Mouse (Mus musculus) cerebellum, adult (tissue): Measurements from ENCODE around the gene Cpeb4.
A peak's percentile ranks its signal among the peaks of the same experiment; 100 is the strongest.

Experiments
- ATAC-seq: cut with Nextera tagmentation; 2 replicates; pipeline ENCODE4 v1.9.2; 2017; ENCODE audit warnings: mild to moderate bottlenecking, moderate library complexity, mixed read lengths; ENCODE audit not compliant: insufficient number of reproducible peaks, low FRiP score, low TSS enrichment

Gene Cpeb4

DNA sequence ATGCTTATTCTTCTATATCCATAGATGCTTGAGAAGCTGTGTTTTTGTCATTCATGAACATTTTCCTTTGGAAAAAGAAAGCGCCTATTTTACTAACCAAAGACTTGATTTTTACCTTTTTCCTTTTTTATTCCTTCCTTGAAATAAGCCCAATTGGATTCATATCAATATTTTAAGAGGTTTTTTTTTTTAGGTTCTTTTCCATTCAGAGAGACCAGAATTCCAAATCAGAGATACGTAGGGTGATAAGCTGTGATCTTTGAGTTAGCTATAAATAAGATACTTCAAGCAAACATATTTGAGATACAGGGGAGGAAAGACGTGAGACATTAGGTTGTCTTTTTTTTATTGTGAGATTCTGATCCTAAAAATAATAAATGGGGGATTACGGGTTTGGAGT, at the start of gene Cpeb4:
Gene Cpeb4, plus strand, starts transcription at position 301 of the 400 bp plus-strand sequence.
- ATAC-seq = no peak

GRCm38 (mm10) chr11:31822556-31822955, 49.5 kb upstream of the Cpeb4 start:
- ATAC-seq = no peak

DNA sequence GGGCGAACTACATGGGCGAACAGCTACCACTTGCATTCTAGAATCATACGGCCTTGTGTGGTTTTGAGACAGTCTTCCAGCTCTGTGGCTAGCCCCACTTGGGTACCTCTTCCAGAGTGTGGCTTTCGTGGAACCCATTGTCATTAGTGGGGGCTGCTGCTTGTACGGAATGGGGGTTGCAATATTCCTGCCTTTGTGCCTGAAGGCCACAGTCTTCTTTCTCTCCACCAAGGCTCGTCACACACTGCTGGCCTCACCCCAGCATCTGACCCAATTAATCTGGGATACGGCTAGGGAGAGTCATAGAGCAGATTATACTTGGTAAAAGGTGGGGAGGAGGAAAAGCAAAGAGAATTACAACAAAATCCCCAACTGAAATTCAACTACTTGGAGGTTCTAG, 48.5 kb upstream of the Cpeb4 start:
- no peak for ATAC-seq

GRCm38 (mm10) chr11:31824504-31825166, 47.4 kb upstream of the Cpeb4 start:
- ATAC-seq = peak; percentile 72

GRCm38 (mm10) chr11:31828011-31828770, 43.8 kb upstream of the Cpeb4 start:
- ATAC-seq = no peak

DNA sequence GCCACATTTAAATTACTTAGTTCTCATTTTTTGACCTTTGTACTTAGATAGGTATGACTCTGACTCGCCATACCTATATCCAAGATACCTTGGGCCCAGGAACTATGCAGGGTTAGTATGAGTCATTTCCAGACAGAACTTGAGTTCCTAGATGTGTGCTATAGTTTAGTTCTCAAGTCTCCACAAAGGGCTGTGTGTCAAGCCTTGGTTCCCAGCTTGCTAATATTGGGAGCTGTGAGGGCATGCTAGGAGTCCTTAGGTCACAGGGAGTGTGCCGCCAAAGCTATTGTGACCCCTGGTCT, 43.3 kb upstream of the Cpeb4 start:
- ATAC-seq = no peak

DNA sequence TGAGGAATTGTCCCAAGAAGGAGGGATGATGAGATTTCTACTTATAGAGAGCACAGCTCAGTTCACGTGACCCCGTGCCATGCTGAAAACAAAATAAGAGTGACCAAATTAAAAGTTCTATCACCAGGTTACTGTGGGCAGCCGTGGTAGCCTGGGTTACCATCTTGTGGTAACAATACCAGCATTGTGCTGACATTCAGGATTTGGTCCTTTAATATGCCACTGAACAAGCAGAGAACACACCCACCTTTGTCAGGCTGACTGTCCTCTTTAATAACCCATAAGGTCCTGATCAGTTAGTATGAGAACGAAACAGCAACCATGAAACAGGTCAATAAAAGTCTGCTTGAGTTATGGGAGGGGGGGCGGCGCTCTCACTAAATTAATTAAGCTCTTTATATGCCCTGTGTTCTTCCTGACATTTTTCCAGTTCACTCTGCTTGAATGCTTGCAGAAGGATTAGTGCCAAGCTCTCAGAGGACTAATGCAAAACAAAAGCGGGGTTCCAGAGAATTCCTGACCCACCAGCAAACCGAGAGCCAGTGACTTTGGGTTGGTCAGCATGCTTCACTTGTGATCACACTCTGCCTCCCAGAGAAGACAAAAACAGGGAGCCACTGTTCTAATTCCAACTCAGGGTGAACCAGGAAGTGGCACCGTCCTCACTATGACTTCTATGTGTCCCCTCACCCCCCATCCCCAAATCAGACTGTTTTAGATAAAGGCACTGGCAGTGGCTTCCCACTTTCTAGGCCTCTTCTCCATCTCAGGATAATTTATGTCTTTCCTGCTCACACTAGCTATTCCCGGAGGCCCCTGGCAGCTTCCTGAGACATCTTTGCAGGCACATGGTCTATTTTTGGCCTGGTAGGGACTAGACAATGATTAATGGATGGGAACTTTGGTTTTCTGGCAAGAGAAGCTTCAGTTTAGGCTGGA, 41.5 kb upstream of the Cpeb4 start:
- 0 out of 2 replicates have a peak, but pooled peaks have one; percentile 32 for ATAC-seq

DNA sequence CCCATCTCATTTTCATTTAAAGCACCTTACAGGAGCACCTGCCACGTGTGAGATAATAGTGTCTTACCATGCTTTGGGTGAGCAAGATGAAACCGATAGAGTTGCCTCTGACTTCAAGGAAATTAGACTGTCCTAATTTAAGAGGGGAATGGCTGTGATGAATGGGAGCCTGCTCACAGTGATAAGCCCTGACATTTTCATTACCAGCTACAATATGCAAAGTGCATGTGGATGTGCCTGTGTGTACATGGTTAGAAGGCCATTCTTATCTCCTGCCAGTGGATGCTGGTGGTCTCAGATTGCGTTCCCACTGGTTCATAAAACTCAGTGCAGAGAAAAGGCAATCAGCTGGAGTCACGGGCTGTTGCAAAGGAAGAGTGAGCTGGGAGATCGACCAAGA, 40.6 kb upstream of the Cpeb4 start:
- ATAC-seq = no peak

- ATAC-seq = no peak
Observed at GRCm38 (mm10) chr11:31831983-31832382, 40.0 kb upstream of the Cpeb4 start.

DNA sequence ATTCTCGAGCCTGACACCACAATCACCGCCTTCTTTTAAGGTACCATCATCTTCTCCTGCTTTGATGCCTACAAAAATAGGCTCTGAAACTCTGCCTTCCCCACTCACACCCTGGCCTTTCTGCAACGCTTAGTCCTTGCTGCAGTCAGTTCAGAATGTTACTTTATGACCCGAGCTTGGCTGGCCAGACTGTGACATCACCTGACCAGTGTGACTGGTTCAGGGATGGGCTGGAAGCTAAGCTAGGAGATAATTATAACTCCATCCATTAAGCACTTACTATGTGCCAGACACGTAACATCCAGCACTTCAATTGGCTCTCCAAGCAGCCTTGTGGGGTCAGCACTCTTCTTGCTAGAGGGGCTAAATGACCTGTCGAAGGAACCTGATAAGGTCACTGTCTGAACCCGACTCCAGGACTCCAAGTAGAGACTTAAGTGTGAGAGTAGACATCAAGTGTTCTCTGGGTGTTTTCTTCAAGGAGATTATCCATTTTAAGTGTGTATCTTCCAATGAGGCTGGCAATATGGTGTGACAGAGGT, 39.5 kb upstream of the Cpeb4 start:
- ATAC-seq = no peak

DNA sequence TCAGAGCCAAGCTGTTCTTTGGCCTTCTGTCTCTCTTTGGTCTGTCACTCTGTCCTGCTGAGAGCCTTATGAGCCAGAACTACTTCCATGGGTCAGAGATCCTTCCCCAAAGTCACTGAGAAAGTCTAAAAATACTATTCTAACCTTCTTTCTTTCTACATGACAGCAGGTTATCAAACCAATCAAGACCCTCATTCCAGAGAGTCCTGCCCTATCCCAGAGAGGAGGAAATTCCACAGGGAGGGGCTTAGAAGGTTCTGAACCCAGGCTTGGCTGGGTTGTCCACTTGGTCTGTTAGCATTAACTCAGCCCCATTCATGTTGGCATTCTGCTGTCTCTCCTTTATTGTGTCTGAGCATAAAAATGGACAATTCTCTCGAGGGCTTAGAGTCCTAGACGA, 38.5 kb upstream of the Cpeb4 start:
- no peak for ATAC-seq

- ATAC-seq = no peak
Observed at GRCm38 (mm10) chr11:31835352-31835751, 36.7 kb upstream of the Cpeb4 start.

DNA sequence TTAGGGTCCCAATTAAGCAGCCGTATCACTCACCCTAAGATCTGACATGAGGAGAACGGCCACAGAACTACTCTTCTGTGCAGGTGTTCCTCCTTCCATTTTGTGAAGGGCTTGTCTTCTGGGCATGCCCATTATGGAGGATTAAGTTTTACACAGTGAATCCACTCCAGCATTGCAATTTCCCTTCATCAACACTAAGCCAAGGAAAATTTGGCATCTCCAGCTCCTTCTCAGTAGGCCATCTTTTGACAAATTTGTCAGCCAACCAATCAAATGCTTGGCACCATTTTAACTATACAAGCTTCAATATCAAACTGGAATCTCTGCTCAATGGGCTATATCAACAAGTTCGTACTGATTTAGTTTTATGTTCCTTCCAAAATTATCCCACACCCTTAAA, 34.8 kb upstream of the Cpeb4 start:
- 0 out of 2 replicates have a peak, but pooled peaks have one; percentile 29 for ATAC-seq

DNA sequence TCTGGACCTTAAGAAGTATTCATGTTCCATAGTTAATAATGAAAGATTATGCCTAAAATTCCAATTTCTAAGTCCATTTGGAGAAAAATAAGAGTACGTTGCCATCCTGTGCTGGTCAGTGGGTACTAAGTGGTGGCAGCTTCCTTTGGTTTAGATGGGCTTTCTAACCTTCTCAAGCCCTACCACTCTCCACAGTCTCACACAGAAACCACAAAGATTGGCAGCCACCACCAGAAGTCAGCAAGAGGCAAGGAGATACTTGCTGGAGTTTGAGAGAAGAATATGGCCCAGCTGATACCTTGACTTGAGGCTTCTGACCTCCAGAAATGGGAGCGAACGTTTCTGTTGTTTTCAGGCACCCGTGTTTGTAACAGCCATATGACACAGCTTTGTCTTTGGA, 34.3 kb upstream of the Cpeb4 start:
- ATAC-seq = no peak

DNA sequence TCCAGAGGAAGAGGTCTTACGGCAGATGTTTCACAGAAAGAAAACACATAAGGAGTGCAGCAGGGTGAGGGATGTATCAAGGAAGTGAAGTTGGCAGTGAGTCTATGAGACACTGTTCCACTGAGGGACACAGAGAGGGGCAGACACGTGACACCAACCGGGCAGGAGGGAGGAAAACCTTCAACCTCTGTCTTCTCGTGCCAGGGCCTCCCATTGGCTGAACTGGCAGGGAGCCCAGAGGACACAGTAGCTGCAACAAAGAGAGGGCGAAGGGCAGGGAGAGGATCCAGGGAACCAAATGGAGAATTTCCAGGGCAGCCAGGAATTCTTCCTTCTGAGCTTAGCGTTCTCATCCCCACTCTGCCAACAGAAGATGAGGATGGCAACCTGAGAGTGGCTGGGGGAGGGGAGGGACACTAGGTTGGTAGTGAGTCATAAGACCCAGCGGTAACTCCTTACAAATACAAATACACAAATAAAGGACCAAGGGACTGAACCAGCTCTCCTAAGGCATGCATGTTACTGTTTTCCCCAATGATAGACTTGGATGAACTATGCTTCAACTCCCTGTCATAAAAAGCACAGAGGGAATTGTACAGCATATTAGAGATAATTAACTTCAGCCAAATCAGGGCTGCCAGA, 33.4 kb upstream of the Cpeb4 start:
- ATAC-seq = peak; percentile 45; the same call in 1 of the 2 replicates

GRCm38 (mm10) chr11:31839084-31839460, 32.9 kb upstream of the Cpeb4 start:
- ATAC-seq = no peak

DNA sequence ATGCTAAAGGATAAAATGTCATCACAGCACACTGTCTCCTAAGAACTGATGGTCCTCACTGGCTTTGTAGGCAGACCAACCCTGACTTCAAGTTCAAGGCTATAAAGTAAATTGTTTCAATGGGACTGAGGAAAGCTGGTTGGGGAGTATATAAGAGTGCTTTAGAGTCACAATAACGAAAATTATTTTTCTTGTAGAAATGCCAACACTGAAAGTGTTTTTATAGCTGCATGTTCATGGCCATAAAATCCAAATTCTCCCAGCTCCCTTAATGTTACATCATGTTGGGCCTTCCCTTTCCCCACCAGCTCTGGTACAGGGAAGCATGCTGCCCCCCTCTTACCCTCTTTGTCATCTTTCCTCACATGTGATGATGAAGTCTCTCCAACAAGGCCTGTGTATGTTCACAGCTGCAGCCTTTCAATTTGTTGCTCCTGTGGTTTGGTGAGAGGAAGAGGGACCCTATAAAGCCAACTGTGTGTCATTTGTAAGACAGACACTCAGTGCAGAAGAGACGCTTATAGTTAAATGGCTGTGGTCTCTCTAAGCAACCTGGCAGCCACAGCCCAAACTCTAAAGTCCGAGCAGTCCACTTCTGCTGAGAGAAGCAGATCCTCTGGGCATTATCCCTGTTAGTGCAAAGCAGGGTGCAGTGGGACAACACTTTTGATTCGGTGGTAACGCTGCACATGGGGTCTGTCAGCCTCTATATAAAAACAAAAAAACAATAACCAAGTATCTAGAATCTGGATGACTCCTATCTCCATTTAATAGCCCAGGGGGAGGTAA, 29.6 kb upstream of the Cpeb4 start:
- no peak for ATAC-seq

DNA sequence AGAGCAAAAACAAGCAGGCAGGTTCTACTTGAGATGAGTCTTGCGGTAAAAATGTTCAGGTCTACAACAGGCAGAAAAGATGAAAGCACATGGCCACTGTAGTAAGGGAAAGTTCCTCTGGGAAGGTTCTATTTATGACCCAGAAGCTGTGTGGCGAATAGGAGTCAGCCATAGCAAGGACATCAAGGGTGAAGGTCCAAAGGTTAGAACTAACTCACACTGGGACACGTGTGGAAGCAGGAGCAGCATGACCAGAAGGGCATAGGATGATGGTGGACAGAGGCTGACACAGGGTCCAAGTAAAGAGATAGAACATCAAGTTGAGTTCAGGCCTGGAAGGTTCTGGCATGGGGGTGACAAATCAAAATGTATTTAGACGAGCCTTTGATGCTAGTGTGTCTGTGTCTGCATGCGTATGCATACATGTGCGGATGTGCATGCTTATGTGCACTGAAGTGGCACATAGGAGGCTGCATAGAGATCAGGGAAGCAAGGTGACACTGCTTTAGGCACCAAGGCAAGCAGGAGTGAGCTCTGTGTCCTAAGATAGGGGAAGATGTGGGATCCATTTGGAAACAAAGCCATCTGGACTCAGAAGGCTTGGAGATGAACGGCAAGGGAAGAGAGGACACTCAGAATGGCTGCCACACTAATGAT, 28.7 kb upstream of the Cpeb4 start:
- no peak for ATAC-seq

DNA sequence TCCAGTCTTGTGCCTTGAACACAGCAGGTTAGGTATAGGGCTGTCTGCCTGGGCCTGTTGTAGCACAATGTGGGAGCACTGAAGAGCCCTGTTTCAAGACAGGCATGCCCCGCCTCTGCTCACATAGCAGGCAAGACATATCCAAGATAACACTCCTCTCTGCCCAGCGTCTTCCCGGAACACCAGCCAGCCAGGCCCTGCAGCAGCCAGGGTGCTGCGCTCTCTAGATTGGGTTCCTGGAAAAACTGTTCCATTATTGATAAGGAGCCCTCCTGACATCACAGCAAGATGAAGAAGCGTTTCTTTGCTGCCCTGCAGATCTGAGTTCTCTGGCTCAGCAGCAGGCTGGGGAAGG, 28.2 kb upstream of the Cpeb4 start:
- no peak for ATAC-seq
